Mouse (Mus musculus) neural tube, embryonic 14.5 days (tissue): ENCODE measurements around the gene Rbfox3. TPM values are rescaled to one million over a fixed set of nuclear protein-coding genes. Genes with fewer than 3 reads are reported as not detected.

Experiments
- ATAC-seq: fragments of 200-750 bp; cut with Nextera tagmentation; 2 replicates; pipeline ENCODE4 v1.8.0; 2017; ENCODE audit warnings: low read depth, mild to moderate bottlenecking, moderate TSS enrichment, moderate library complexity
- H3K27ac ChIP-seq: fragments of 300-500 bp; sonication (generic); 2 replicates; pipeline ENCODE4 v1.5.1; 2014; ENCODE audit warnings: low read depth, mild to moderate bottlenecking, control low read depth, low read length, moderate library complexity, mixed read lengths
- H3K27me3 ChIP-seq: fragments of 300-500 bp; sonication (generic); 2 replicates; pipeline ENCODE4 v1.6.1; 2014; ENCODE audit warnings: low read length; ENCODE audit not compliant: control insufficient read depth, insufficient read depth
- H3K36me3 ChIP-seq: fragments of 300-500 bp; sonication (generic); 2 replicates; pipeline ENCODE4 v1.6.1; 2014; ENCODE audit warnings: low read length, mixed read lengths; ENCODE audit not compliant: control insufficient read depth, insufficient read depth
- H3K4me1 ChIP-seq: fragments of 300-500 bp; sonication (generic); 2 replicates; pipeline ENCODE4 v1.6.1; 2014; ENCODE audit warnings: low read length; ENCODE audit not compliant: control insufficient read depth, insufficient read depth
- H3K4me2 ChIP-seq: fragments of 300-500 bp; sonication (generic); 2 replicates; pipeline ENCODE4 v1.6.1; 2014; ENCODE audit warnings: mild to moderate bottlenecking, low read depth, low read length, control low read depth
- H3K4me3 ChIP-seq: fragments of 300-500 bp; sonication (generic); 2 replicates; pipeline ENCODE4 v1.5.1; 2014; ENCODE audit warnings: low read depth, low read length, control low read depth, mixed read lengths
- H3K9ac ChIP-seq: fragments of 300-500 bp; sonication (generic); replicated peaks from 2 replicates; pipeline ENCODE4 v1.6.1; 2014; ENCODE audit warnings: low read depth, mild to moderate bottlenecking, control low read depth, low read length, mixed read lengths
- H3K9me3 ChIP-seq: fragments of 300-500 bp; sonication (generic); 2 replicates; pipeline ENCODE4 v1.6.1; 2016; ENCODE audit warnings: low read length; ENCODE audit not compliant: control insufficient read depth
- WGBS: fragments of 180-500 bp; shearing (Covaris S2); extraction: QIAGEN DNeasy Blood & Tissue Kit; methylation state at CpG from one replicate; pipeline ENCODE4 v1.1.7; 2014; 5-methylcytosine and 5-hydroxymethylcytosine counted together
- polyA plus RNA-seq: library from polyadenylated mRNA; unstranded; fragments of >200 nt; fragmentation: Nextera tagmentation; extraction: Ambion mirVana; gene quantifications from 2 replicates; pipeline ENCODE4 v1.2.1, GENCODE M21; 2014

The Rbfox3 gene
- polyA plus RNA-seq, 1 experiment from 2014 or later: 82.7 TPM

DNA sequence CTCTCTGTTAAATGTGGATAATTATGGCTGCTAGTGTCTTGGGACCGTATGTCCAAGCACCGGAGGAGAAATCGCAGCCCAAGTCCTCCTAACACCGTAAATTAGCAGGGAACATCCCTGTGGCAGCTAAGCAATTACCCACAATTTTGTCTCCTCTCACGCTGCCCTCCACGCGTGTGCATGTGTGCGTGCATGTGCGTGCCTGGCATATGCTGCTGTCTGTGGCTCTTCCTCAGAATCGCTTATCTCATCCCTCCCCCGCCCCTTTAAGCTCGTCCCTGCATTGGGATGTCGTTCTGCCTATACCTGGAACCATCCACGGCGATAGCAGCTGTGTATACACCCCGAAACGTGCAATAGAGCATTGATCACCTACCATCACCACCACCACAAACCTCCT lies 156.4 kb downstream of the Rbfox3 start:
- no peaks in the 10 kb centered on the region for H3K9me3 ChIP-seq
- H3K4me3 ChIP-seq: no peak overlapping the region
- ATAC-seq: no peak
- WGBS: 36% methylated on average over 17 of the region's 17 CpGs
- H3K27ac ChIP-seq: peak overlapping the region; percentile 70
- H3K36me3 ChIP-seq: no peaks in the 10 kb centered on the region
- peaks cover 40% of the 10 kb centered on the region for H3K4me1 ChIP-seq
- no peak overlapping the region; the same call in 1 of the 2 replicates for H3K4me2 ChIP-seq
- no peak overlapping the region for H3K9ac ChIP-seq
- H3K27me3 ChIP-seq: no peaks in the 10 kb centered on the region

DNA sequence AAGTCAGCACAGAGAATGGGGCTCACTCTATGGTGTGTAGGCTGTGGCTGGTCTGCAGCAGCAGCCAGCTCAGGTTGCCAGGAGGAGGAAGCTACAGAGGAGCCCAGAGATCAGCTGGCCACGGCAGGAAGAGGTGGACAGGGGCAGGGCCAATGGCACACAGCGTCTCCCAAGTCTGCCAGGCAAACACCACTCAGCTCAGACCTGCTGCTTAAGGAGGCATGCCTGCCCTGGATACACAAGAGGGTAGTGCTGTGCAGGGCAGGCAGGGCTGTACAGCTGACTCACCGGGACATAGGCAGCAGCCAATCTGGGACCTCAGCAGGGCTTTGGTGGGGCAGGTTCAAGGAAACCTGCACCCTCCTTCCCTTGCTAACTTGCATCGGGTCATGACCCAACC lies 156.9 kb downstream of the Rbfox3 start:
- no peak overlapping the region for H3K4me3 ChIP-seq
- no peaks in the 10 kb centered on the region for H3K27me3 ChIP-seq
- ATAC-seq: peak; percentile 50; the same call in 1 of the 2 replicates
- H3K36me3 ChIP-seq: no peaks in the 10 kb centered on the region
- WGBS: 37% methylated on average over 4 of the region's 4 CpGs
- no peaks in the 10 kb centered on the region for H3K9me3 ChIP-seq
- H3K9ac ChIP-seq: no peak overlapping the region
- H3K4me2 ChIP-seq: no peak overlapping the region; the same call in 1 of the 2 replicates
- H3K4me1 ChIP-seq: peaks cover 40% of the 10 kb centered on the region
- H3K27ac ChIP-seq: peak overlapping the region; percentile 70

DNA sequence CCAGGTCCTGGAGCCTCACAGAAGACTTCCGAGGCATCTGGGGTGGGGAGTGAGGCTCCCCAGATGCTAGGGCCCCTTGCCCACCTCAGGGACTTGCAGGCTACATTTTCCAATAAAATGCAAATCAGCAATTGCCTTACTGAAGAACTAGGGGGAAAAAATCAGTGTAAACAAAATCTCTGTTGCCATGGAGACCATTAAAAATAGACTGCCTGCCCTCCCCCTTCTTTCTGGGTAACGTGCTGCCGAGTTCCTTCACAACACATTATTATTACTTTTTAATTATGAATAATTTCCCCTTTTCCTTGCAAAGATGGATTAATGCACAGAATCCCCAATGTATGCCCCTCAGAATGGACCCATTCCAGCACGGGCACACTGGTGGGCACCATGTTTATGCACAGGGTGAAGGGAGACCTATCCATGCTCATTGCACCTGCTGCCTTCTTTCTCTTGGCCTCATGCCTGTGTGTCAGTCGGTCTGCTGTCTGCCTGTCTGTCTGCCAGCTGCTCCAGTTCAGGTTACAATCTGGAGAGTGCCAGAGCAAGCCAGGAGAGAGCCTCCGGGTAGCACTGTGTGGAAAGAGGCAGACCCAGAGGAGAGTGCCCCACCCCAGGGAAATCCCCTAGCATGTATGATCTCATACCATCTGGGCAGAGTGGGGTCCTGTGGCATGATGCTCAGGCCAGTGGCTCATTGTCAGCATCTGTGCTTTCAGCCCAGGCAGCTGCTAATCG lies 159.3 kb downstream of the Rbfox3 start:
- Histone ChIP-seq H3K4me1 (peaks cover 41% of the 10 kb centered on the region), H3K4me2 (no peak overlapping the region), H3K27ac (peak overlapping the region; percentile 50), H3K4me3 (no peak overlapping the region), H3K9me3 (no peaks in the 10 kb centered on the region), H3K27me3 (no peaks in the 10 kb centered on the region), H3K9ac (0 out of 2 replicates have a peak overlapping the region, but pooled peaks have one; percentile 7), H3K36me3 (no peaks in the 10 kb centered on the region)
- WGBS: 34% methylated on average over 7 of the region's 7 CpGs
- peak; percentile 45; the same call in 1 of the 2 replicates for ATAC-seq

DNA sequence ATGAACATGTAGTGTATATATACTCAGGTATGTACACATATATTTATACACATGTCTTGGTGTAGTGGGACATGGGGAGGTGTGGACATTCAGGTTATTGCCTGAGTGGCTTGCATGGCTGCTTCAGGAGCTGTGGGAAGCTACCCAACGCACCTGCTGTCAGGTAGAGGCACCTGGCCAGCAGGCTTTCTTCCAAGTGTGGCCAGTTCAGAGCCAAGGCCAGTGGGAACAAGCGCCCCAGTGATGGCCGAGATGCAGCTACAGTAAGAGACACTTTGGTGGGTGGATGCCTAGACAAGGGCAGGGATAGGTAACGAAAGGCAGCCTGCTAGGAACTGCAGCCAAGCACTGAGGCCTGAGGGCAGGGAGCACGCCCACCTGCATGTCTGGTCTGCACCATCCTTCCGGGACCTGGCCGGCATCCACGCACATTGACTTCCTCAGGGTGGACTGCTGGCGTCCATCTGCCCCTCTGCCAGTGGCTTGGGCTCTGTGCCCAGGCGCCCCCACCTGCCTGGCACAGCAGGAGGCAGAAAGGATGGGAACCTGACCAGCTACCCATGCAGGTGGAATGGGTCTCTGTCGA lies 160.6 kb downstream of the Rbfox3 start:
- Histone ChIP-seq H3K36me3 (no peaks in the 10 kb centered on the region), H3K9me3 (no peaks in the 10 kb centered on the region), H3K9ac (no peak overlapping the region), H3K27ac (no peak overlapping the region), H3K4me1 (peaks cover 44% of the 10 kb centered on the region), H3K27me3 (no peaks in the 10 kb centered on the region), H3K4me2 (no peak overlapping the region), H3K4me3 (no peak overlapping the region)
- no peak for ATAC-seq
- WGBS: 72% methylated on average over 11 of the region's 11 CpGs

DNA sequence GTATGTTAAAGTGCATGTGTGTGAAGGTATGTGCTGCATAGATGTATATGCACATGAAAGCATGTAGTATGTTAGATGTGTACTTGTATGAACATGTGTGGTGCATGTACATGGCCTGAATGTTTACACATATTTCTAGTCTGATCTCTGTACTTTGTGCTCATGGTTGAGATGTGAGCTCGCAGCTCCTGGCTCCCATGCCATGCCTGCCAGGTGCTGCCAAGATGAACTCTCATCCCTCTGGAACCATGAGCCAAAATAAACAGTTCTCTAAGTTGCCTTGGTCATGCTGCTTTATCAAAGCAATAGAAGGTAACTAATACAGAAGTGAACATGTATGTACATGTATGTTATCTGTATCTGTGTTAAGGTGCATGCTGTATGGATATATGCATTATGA lies 161.9 kb downstream of the Rbfox3 start:
- no peaks in the 10 kb centered on the region for H3K36me3 ChIP-seq

DNA sequence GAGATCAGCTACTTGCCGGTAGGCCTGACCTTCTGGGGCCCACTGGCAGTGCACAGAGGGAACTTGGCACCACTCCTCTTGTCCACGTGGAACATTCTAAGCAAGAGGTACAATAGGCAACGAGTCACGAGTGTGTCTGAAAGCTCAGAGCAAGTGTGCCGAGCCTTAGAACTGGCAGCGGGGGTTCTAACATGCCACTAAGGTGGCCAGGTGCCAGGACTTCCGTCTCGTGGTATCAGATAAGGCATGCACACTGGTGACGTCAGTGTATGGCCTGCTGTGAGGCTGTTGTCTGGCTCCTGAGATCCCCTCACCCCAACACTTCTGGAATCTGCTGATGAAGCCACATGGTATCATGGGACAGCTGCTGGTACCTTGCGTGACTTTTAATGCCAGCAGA lies 162.8 kb downstream of the Rbfox3 start:
- ATAC-seq: no peak
- Histone ChIP-seq H3K27ac (no peak overlapping the region), H3K9ac (no peak overlapping the region), H3K4me1 (peaks cover 46% of the 10 kb centered on the region), H3K4me2 (no peak overlapping the region), H3K4me3 (no peak overlapping the region), H3K9me3 (no peaks in the 10 kb centered on the region), H3K27me3 (no peaks in the 10 kb centered on the region), H3K36me3 (no peaks in the 10 kb centered on the region)
- 51% methylated on average over 10 of the region's 10 CpGs for WGBS

More for the DNA sequence above, 161.9 kb downstream of the Rbfox3 start:
- Histone ChIP-seq H3K9ac (no peak overlapping the region), H3K9me3 (no peaks in the 10 kb centered on the region), H3K27ac (no peak overlapping the region), H3K4me3 (no peak overlapping the region), H3K27me3 (no peaks in the 10 kb centered on the region), H3K4me1 (peaks cover 44% of the 10 kb centered on the region), H3K4me2 (no peak overlapping the region)
- WGBS: 79% methylated on average over 1 of the region's 1 CpGs
- ATAC-seq: no peak

DNA sequence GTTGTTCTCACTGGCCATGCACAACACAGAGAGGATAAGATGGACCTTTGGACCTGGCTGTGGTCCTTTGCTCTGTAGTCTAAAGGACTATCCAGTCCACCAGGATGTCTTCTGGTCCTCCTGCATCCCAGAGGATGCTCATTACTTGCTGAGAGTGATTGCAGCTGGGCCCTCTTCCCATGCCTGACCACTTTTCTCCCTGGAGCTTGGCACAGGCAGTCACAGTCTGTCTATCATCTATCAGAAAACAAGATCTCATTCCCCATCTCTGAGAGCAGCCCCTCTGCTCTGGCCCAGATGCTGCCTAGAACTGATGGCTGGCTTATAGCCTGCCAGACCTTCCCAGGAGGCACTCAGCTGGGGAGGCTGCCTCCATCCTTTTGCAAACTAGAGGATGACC lies 166.1 kb downstream of the Rbfox3 start:
- Histone ChIP-seq H3K9ac (peak overlapping the region; percentile 21; the same call in 1 of the 2 replicates), H3K27ac (peak overlapping the region; percentile 82), H3K27me3 (no peaks in the 10 kb centered on the region), H3K4me1 (peaks cover 34% of the 10 kb centered on the region), H3K36me3 (no peaks in the 10 kb centered on the region), H3K4me2 (peak overlapping the region; percentile 31; the same call in 1 of the 2 replicates), H3K9me3 (no peaks in the 10 kb centered on the region), H3K4me3 (no peak overlapping the region)
- 0 out of 2 replicates have a peak, but pooled peaks have one; percentile 16 for ATAC-seq

DNA sequence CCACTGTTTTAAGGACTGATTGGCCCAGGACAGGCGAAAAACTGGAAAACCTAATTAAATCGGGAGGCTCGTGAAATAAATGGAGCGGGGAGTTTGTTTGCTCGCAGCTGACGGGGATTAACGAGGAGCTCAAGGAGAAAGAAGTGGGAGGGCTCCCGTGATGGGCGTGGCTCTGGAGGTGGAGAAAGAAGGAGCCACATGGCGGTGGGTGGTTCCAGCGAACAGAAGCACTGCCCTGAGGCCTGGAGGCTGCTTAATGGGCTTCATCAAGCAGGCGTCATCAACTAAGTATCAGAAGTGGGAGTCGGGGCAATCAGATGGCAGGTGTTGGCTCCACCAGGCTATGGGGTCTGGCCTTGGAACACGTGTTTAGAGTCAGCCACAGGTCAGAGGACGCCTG lies 166.6 kb downstream of the Rbfox3 start:
- H3K9me3 ChIP-seq: no peaks in the 10 kb centered on the region
- H3K4me1 ChIP-seq: peaks cover 39% of the 10 kb centered on the region
- no peak overlapping the region for H3K4me3 ChIP-seq
- no peaks in the 10 kb centered on the region for H3K27me3 ChIP-seq
- H3K9ac ChIP-seq: peak overlapping the region; percentile 21; the same call in 1 of the 2 replicates
- no peaks in the 10 kb centered on the region for H3K36me3 ChIP-seq
- WGBS: under 1% methylated on average over 15 of the region's 15 CpGs
- H3K4me2 ChIP-seq: peak overlapping the region; percentile 31
- H3K27ac ChIP-seq: peak overlapping the region; percentile 82
- ATAC-seq: peak; percentile 72

DNA sequence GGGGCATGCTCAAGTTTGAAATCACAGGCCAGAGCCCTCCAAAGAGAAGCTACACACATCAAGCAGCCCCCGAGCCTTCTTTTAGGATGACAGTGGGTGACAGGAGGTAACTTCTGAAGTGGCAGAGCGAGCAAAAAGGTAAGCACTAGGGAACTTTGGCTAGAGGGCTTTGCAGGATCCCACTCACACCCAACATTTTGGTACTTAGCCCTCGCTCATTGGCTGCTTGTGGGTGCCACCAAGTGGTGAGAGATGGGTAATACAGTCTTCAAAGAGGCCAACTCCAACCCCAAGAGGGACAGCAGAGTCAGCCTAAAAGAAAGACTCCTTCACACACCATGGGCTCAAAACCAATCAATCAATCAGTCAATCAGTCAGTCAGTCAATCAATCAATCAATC lies 168.6 kb downstream of the Rbfox3 start:
- WGBS: 17% methylated on average over 3 of the region's 3 CpGs
- Histone ChIP-seq H3K27me3 (no peaks in the 10 kb centered on the region), H3K4me3 (no peak overlapping the region), H3K36me3 (no peaks in the 10 kb centered on the region), H3K4me1 (peaks cover 46% of the 10 kb centered on the region), H3K9ac (no peak overlapping the region), H3K9me3 (no peaks in the 10 kb centered on the region), H3K4me2 (no peak overlapping the region), H3K27ac (no peak overlapping the region)
- no peak for ATAC-seq
